Mouse (Mus musculus): ENCODE measurements around the gene Musk. TPM values are rescaled to one million over a fixed set of nuclear protein-coding genes. Genes with fewer than 3 reads are reported as not detected.

Gene Musk
- polyA plus RNA-seq, 1 experiment from 2014 or later: 5.9 TPM

DNA sequence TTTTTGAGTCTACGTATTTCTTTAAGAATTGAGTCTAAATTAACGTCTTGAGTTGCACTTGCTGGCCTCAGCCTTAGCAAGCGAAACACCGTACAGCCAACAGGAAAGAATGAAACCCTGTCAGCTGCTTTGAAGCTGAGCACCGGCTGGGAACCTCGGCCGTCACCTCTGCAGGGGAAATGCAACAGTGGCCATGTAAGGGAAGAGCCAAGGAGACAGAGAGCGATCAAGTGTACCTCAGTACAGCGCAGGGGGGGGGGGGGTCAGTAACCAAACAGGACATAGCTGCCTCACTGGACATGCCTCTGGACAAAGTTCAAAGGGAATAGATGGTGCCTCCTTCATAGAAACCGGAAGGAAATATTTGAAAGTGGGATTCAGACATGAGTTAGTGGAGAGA lies 65.4 kb downstream of the Musk start:
- H3K36me3 ChIP-seq: no peaks in the 10 kb centered on the region

DNA sequence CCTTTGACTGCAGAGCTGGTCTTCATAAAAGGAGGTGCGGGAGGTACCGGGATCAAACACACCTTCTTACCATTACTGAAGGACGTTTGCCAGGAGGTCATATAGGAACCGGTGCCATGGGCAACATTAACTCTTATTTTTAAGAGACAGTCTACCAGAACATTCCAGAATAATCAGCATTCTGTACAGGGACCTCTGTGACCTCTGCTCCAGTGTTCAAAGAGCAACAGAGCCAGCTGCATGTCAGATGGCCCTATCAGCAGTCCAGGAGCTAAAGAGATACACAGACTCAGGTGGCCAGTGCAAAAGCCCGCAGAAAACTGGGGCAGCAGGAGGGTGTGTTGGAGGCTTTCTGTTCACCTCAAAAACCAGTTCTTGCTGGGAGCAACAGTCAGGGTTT lies 65.8 kb downstream of the Musk start:
- H3K36me3 ChIP-seq: no peaks in the 10 kb centered on the region
- 61% methylated on average over 5 of the region's 5 CpGs for WGBS
- no peaks in the 10 kb centered on the region for H3K4me1 ChIP-seq
- no peak overlapping the region for H3K27ac ChIP-seq (replicated peaks)
- H3K9ac ChIP-seq: no peak overlapping the region
- no peaks in the 10 kb centered on the region for H3K27me3 ChIP-seq
- no peak overlapping the region for H3K4me3 ChIP-seq (replicated peaks)
- H3K4me2 ChIP-seq (replicated peaks): no peak overlapping the region
- no peak for ATAC-seq (ENCODE audit: insufficient number of reproducible peaks, low FRiP score, low TSS enrichment, low read depth)
- no peaks in the 10 kb centered on the region for H3K9me3 ChIP-seq (replicated peaks)

More for the DNA sequence above, 65.4 kb downstream of the Musk start:
- Histone ChIP-seq H3K4me3 (replicated peaks) (no peak overlapping the region), H3K27ac (replicated peaks) (no peak overlapping the region), H3K4me2 (replicated peaks) (no peak overlapping the region), H3K9me3 (replicated peaks) (no peaks in the 10 kb centered on the region), H3K4me1 (no peaks in the 10 kb centered on the region), H3K9ac (no peak overlapping the region), H3K27me3 (no peaks in the 10 kb centered on the region)
- no peak for ATAC-seq (ENCODE audit: insufficient number of reproducible peaks, low FRiP score, low TSS enrichment, low read depth)
- 52% methylated on average over 10 of the region's 10 CpGs for WGBS

DNA sequence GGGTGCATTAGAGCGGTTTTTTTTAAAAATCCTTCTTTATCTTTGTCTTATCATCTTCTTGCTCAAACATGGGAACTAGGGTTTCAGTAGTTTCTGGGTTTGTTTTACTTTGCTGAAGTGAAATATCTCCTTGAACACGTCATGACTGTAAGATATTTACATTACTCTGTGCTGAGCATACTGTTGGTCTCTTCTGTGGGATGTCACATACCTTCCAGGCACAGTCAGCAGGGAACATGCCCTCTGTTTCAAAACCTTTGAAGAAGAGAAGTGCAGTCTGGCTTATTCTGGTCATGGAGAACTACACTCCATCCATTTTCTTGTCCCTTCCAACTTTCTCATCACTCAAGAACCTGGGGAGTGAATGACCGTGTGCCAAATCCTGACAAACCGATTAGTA lies 73.2 kb downstream of the Musk start:
- ATAC-seq (ENCODE audit: insufficient number of reproducible peaks, low FRiP score, low TSS enrichment, low read depth): no peak
- Histone ChIP-seq H3K27ac (replicated peaks) (no peak overlapping the region), H3K9ac (no peak overlapping the region), H3K27me3 (no peaks in the 10 kb centered on the region), H3K36me3 (no peaks in the 10 kb centered on the region), H3K4me3 (replicated peaks) (no peak overlapping the region), H3K4me1 (no peaks in the 10 kb centered on the region), H3K4me2 (replicated peaks) (no peak overlapping the region), H3K9me3 (replicated peaks) (no peaks in the 10 kb centered on the region)
- 89% methylated on average over 4 of the region's 4 CpGs for WGBS

GRCm38 (mm10) chr4:58365321-58365720 lies 79.6 kb downstream of the Musk start:
- Histone ChIP-seq H3K27ac (replicated peaks) (no peak overlapping the region), H3K9ac (no peak overlapping the region), H3K4me1 (no peaks in the 10 kb centered on the region), H3K36me3 (no peaks in the 10 kb centered on the region), H3K4me2 (replicated peaks) (no peak overlapping the region), H3K9me3 (replicated peaks) (no peaks in the 10 kb centered on the region), H3K27me3 (no peaks in the 10 kb centered on the region), H3K4me3 (replicated peaks) (no peak overlapping the region)
- WGBS: 55% methylated on average over 6 of the region's 6 CpGs
- ATAC-seq (ENCODE audit: insufficient number of reproducible peaks, low FRiP score, low TSS enrichment, low read depth): no peak

GRCm38 (mm10) chr4:58371106-58371505 lies 85.3 kb downstream of the Musk start:
- no peaks in the 10 kb centered on the region for H3K27me3 ChIP-seq
- no peaks in the 10 kb centered on the region for H3K36me3 ChIP-seq
- H3K4me3 ChIP-seq (replicated peaks): no peak overlapping the region
- ATAC-seq (ENCODE audit: insufficient number of reproducible peaks, low FRiP score, low TSS enrichment, low read depth): no peak
- no peak overlapping the region for H3K9ac ChIP-seq
- no peak overlapping the region for H3K4me2 ChIP-seq (replicated peaks)
- H3K27ac ChIP-seq (replicated peaks): no peak overlapping the region
- H3K4me1 ChIP-seq: no peaks in the 10 kb centered on the region
- WGBS: 55% methylated on average over 1 of the region's 1 CpGs
- H3K9me3 ChIP-seq (replicated peaks): no peaks in the 10 kb centered on the region

DNA sequence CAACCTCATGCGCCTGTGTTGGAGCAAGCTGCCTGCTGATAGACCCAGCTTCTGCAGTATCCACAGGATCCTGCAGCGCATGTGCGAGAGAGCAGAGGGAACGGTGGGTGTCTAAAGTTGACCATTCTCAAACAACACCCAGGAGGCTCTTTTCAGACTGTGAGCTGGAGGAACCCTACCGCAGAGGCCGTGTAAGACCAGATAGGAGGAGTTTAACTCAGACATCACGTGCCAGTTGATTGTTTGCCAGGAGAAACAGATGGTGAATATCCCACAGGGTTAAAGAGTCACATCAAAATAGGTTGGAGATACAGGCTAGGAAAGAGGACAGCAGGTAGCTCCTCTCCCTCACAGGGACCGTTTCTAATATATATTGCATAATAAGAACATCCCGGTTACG lies 87.8 kb downstream of the Musk start:
- no peak overlapping the region for H3K4me3 ChIP-seq (replicated peaks)
- H3K9me3 ChIP-seq (replicated peaks): no peaks in the 10 kb centered on the region
- no peaks in the 10 kb centered on the region for H3K4me1 ChIP-seq
- H3K9ac ChIP-seq: no peak overlapping the region
- no peak overlapping the region for H3K4me2 ChIP-seq (replicated peaks)
- 84% methylated on average over 10 of the region's 10 CpGs for WGBS
- ATAC-seq (ENCODE audit: insufficient number of reproducible peaks, low FRiP score, low TSS enrichment, low read depth): no peak
- H3K27me3 ChIP-seq: no peaks in the 10 kb centered on the region
- H3K36me3 ChIP-seq: no peaks in the 10 kb centered on the region
- no peak overlapping the region for H3K27ac ChIP-seq (replicated peaks)

DNA sequence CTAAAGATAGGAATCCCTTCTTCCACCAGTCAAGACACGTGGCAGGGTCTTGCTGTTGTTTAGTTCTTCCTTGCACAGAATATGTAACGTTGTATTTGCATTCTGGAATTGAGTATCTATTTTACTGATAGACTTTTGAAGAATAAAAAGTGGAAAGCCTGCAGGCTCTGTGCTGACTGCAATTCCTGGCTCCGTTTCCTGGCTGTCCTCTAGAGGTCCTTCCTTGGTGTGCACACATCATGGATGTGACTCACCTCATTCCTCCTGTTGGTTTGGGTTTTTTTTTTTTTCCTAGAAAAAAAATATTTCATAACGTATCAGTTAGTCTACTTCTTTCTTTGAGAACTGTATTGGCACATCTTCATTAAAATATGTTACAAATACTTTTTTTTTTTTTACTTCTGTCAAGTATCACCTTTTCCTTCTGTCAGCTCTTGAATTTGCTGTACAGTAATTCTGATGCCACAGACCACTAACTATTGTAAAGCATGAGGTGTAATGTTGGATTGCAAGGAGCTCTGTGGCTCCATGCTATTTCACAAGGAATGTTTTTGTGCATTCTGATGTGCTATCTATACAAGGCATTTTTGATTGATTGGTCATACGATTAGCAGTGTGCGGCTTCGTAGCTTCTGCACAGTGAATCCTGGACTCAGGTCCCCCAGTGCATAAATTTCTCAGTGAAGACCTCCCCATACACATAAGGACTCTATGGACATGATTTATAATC lies 88.5 kb downstream of the Musk start:
- Histone ChIP-seq H3K27me3 (no peaks in the 10 kb centered on the region), H3K4me3 (replicated peaks) (no peak overlapping the region), H3K9me3 (replicated peaks) (no peaks in the 10 kb centered on the region), H3K4me2 (replicated peaks) (no peak overlapping the region), H3K9ac (no peak overlapping the region), H3K27ac (replicated peaks) (no peak overlapping the region), H3K36me3 (no peaks in the 10 kb centered on the region), H3K4me1 (no peaks in the 10 kb centered on the region)
- ATAC-seq (ENCODE audit: insufficient number of reproducible peaks, low FRiP score, low TSS enrichment, low read depth): no peak
- WGBS: 85% methylated on average over 7 of the region's 7 CpGs

DNA sequence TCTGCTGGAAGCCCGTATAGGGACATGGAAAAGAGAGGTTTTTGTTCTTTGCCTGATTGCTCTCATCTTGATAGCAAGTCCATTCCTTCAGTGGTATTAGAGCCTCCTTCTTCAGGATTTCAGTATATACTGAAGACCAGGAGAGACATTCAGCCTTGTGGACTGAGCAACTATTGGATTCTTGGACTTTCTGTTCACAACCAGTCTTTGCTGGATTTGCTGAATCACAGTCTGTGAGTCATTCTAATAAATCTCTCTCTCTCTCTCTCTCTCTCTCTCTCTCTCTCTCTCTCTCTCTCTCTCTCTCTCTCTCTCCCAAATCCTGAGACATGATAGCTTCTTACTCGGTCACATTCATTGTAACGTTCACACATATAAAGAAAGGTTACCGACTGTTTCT lies 93.4 kb downstream of the Musk start:
- no peak overlapping the region for H3K4me3 ChIP-seq (replicated peaks)
- H3K9me3 ChIP-seq (replicated peaks): no peaks in the 10 kb centered on the region
- H3K27ac ChIP-seq (replicated peaks): no peak overlapping the region
- ATAC-seq (ENCODE audit: insufficient number of reproducible peaks, low FRiP score, low TSS enrichment, low read depth): no peak
- H3K4me1 ChIP-seq: no peaks in the 10 kb centered on the region
- H3K4me2 ChIP-seq (replicated peaks): no peak overlapping the region
- WGBS: 79% methylated on average over 4 of the region's 4 CpGs
- no peak overlapping the region for H3K9ac ChIP-seq
- H3K27me3 ChIP-seq: no peaks in the 10 kb centered on the region
- H3K36me3 ChIP-seq: no peaks in the 10 kb centered on the region

DNA sequence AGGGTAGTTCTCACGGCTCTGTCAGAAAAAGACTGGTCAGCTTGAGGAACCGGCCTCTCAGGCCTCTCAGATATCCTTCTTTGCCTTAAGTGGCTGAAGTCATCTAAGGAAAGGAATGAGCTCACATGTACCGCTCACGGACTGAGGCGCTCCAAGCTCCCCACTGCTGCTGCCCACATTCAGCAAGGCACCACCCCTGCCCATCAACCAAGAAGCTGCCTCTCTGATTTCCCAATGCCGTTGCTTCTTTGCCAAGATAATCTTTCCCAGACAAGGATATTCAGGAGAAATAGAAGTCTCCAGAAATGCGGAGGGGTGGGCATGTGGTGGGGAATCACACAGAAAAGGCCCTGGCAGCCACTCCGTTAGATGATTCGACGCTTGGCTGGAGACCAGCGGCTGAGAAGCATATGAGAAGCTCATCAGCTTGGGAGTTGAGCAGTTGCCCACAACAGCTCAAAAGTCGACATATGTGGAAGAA lies 115.1 kb downstream of the Musk start:
- Histone ChIP-seq H3K4me3 (replicated peaks) (no peak overlapping the region), H3K9ac (no peak overlapping the region), H3K9me3 (replicated peaks) (no peaks in the 10 kb centered on the region), H3K27ac (replicated peaks) (peak overlapping the region; percentile 58), H3K27me3 (no peaks in the 10 kb centered on the region), H3K4me2 (replicated peaks) (no peak overlapping the region), H3K36me3 (no peaks in the 10 kb centered on the region), H3K4me1 (peaks cover 3% of the 10 kb centered on the region)
- WGBS: 52% methylated on average over 12 of the region's 12 CpGs
- ATAC-seq (ENCODE audit: insufficient number of reproducible peaks, low FRiP score, low TSS enrichment, low read depth): peak; percentile 80

DNA sequence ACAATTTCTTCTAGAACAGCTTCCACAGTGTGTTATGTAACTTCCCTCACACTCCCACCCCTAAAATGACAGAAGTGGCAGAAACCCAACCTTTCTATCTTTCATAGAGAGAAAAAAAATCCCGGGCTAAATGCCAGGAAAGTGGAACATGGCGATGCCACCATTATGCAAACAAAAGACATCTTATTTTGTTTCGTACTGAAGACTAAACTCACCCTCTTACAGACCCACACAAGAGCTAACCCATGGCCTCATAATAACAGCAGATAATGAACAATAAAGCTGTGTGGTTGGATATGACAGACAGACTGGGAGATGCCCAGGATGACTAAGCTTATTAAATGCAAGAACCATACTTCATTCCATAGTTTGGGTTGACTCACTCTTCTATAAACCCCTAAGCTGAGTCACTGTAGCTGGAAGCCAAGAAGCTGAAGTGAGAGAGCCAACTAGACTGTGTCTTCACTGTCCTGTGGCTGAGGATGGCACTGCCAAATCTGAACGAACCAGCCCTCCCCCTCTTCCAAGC lies 116.3 kb downstream of the Musk start:
- Histone ChIP-seq H3K9ac (no peak overlapping the region), H3K36me3 (no peaks in the 10 kb centered on the region), H3K4me3 (replicated peaks) (no peak overlapping the region), H3K4me2 (replicated peaks) (no peak overlapping the region), H3K9me3 (replicated peaks) (no peaks in the 10 kb centered on the region), H3K27ac (replicated peaks) (no peak overlapping the region), H3K4me1 (peaks cover 3% of the 10 kb centered on the region), H3K27me3 (no peaks in the 10 kb centered on the region)
- ATAC-seq (ENCODE audit: insufficient number of reproducible peaks, low FRiP score, low TSS enrichment, low read depth): no peak
- WGBS: 69% methylated on average over 4 of the region's 4 CpGs

DNA sequence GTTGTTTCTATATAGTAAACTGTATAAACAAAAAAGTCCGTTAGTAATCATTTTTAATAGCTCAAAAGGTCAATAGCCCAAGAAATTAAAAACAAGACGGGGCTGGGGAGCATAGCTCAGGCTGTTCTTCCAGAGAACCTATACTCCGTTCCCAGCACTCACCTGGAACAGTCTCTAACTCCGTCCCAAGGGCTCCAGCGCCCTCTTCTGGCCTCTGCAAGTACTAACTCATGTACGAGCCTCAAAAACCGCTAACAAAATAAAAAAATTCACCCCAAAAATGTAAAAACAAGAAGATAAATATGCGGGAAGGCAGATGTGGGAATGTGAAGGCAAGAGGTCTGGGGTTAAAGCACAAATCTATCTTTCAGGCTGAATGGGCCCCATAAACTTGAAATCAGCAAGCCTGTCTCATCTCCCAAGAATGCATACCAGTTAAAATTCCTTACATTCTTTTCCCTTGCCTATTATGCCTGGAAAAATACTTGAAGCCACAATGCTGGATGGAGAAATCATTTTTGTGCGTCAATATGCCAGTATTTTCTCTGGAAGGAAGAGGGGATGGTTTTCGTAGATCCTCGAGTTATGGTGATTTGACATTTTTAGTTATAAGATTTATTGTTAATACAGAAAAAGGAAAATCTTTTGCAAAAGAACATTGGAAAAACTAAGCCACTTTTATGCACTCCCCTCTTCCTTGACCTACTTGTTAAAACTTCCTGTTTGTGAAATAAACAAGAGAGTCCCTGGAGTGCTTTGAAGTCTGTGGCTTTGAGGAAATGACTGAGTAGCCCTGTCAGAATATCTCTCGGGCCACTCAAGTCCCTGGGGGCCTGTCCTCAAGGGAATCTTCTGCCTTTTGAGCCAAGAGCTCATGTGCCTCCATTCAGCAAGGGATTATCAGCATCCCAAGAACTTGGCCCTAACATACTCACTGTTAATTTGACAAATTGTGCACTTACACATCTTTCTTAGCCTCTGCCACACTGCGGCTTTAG lies 127.7 kb downstream of the Musk start:
- 66% methylated on average over 13 of the region's 13 CpGs for WGBS
- H3K4me2 ChIP-seq (replicated peaks): no peak overlapping the region
- H3K27me3 ChIP-seq: no peaks in the 10 kb centered on the region
- ATAC-seq (ENCODE audit: insufficient number of reproducible peaks, low FRiP score, low TSS enrichment, low read depth): no peak
- 0 out of 2 replicates have a peak, but pooled peaks cover 3% of the 10 kb centered on the region for H3K4me1 ChIP-seq
- H3K36me3 ChIP-seq: no peaks in the 10 kb centered on the region
- no peak overlapping the region for H3K9ac ChIP-seq
- no peaks in the 10 kb centered on the region for H3K9me3 ChIP-seq (replicated peaks)
- H3K4me3 ChIP-seq (replicated peaks): no peak overlapping the region
- H3K27ac ChIP-seq (replicated peaks): peak overlapping the region; percentile 34; the same call in 1 of the 2 replicates

Data from embryonic facial prominence, embryonic 15.5 days (tissue).